Mouse (Mus musculus): ENCODE measurements at regions not wholly inside any gene's neighbourhood (a gene's known extent, or its start where the extent isn't known, plus 50 kb on each side); places are given as distances from the start of the nearest gene placed in this dataset.
"Not testable (repeated sequence)": the region's sequence is repeated elsewhere in the genome, so short reads cannot be mapped to it uniquely, and the experiment has no call there.

- whole genome bisulfite sequencing: 59% methylated on average over 2 of the region's 2 CpGs
- ATAC-seq (replicated peaks; ENCODE audit: low FRiP score, low read depth): not testable (repeated sequence)
These were observed 169.3 kb downstream of the Qk start for GRCm38 (mm10) chr17:10150403-10150689.

DNA sequence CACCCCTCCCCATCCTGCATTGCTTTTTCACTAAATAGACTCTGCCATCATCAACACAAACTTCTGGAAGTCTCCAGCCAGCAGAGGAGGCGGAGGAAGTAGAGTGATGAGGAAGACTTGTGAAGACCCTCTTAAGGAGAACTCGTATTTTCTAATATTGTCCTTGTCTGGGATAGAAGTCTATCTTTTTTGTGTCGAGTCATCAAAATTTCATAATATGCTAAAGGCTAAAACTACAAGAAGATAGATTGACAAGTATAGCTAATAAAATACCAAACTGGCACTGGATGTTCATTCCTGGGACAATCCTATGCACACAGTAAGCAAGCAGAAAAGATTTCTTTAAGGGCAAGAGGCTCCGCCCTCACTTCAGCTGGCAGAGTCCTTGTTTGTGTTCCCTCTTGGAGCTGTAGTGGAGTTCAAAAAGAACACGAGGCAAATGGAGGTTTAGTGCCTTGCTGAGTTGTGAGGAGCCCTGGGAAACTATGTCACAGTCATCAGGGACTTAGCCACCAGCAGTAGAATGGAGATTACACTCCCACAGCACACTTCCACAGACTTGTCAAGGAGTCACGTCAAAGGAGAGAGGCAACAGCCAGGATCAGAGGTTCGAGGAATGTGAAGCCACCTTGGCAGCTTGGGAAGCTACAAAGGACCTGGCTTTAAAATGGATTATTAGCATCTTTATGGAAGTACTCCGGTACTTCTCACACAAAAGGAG, 169.8 kb downstream of the Qk start:
- ATAC-seq (replicated peaks; ENCODE audit: low FRiP score, low read depth): no peak

More at GRCm38 (mm10) chr17:10150403-10150689, 169.3 kb downstream of the Qk start:
- not testable (repeated sequence) for H3K4me3 ChIP-seq (replicated peaks; ENCODE audit: low read depth, low read length); DNase-seq (ENCODE audit: low spot score); H3K36me3 ChIP-seq (ENCODE audit: insufficient read depth, low read length); H3K9ac ChIP-seq (ENCODE audit: low read depth, low read length); H3K27me3 ChIP-seq (ENCODE audit: insufficient read depth, low read length); H3K9me3 ChIP-seq (replicated peaks; ENCODE audit: low read length); H3K4me1 ChIP-seq (replicated peaks; ENCODE audit: insufficient read depth, low read length); H3K27ac ChIP-seq; H3K4me2 ChIP-seq (ENCODE audit: low read length)

DNA sequence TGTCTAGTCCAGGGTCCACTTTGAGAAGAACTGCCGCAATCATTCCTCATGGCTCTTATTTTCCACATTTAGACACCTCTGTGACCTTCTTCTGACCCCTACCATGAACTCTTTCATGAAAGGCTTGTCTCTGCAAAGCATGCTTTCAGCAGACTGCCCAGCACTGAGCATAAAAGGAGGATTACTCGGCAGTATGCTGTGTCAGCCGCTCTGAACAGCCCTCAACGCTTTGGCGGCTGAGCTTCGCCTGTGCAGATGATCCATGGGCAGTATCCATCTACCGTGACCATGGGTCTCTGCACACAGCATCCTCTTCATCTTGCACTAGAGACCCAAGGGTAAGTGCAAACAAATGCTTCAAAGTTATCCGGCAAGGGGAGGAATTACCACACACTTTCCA, 172.5 kb downstream of the Qk start:
- 72% methylated on average over 8 of the region's 8 CpGs for WGBS
- Histone ChIP-seq H3K36me3 (ENCODE audit: insufficient read depth, low read length) (no peaks in the 10 kb centered on the region), H3K9ac (ENCODE audit: low read depth, low read length) (no peak overlapping the region), H3K27ac (no peak overlapping the region), H3K4me3 (replicated peaks; ENCODE audit: low read depth, low read length) (no peak overlapping the region), H3K27me3 (ENCODE audit: insufficient read depth, low read length) (no peaks in the 10 kb centered on the region), H3K4me1 (replicated peaks; ENCODE audit: insufficient read depth, low read length) (no peaks in the 10 kb centered on the region), H3K9me3 (replicated peaks; ENCODE audit: low read length) (no peaks in the 10 kb centered on the region), H3K4me2 (ENCODE audit: low read length) (no peak overlapping the region)
- no peak for DNase-seq (ENCODE audit: low spot score)
- ATAC-seq (replicated peaks; ENCODE audit: low FRiP score, low read depth): no peak
- TF ChIP-seq CTCF (IDR thresholded peaks at IDR 0.05; ENCODE audit: low read depth): no peak

More for the DNA sequence above, 169.8 kb downstream of the Qk start:
- Histone ChIP-seq H3K4me3 (replicated peaks; ENCODE audit: low read depth, low read length) (no peak overlapping the region), H3K4me1 (replicated peaks; ENCODE audit: insufficient read depth, low read length) (no peaks in the 10 kb centered on the region), H3K9ac (ENCODE audit: low read depth, low read length) (no peak overlapping the region), H3K9me3 (replicated peaks; ENCODE audit: low read length) (no peaks in the 10 kb centered on the region), H3K27ac (no peak overlapping the region), H3K27me3 (ENCODE audit: insufficient read depth, low read length) (no peaks in the 10 kb centered on the region), H3K4me2 (ENCODE audit: low read length) (no peak overlapping the region), H3K36me3 (ENCODE audit: insufficient read depth, low read length) (no peaks in the 10 kb centered on the region)
- WGBS: 65% methylated on average over 8 of the region's 8 CpGs
- no peak for DNase-seq (ENCODE audit: low spot score)
- no peak for TF ChIP-seq CTCF (IDR thresholded peaks at IDR 0.05; ENCODE audit: low read depth)

GRCm38 (mm10) chr17:10146576-10146975, 173.1 kb downstream of the Qk start:
- no peak overlapping the region for H3K4me3 ChIP-seq (replicated peaks; ENCODE audit: low read depth, low read length)
- 73% methylated on average over 3 of the region's 3 CpGs for WGBS
- no peaks in the 10 kb centered on the region for H3K27me3 ChIP-seq (ENCODE audit: insufficient read depth, low read length)
- H3K4me1 ChIP-seq (replicated peaks; ENCODE audit: insufficient read depth, low read length): no peaks in the 10 kb centered on the region
- ATAC-seq (replicated peaks; ENCODE audit: low FRiP score, low read depth): no peak
- no peak overlapping the region for H3K9ac ChIP-seq (ENCODE audit: low read depth, low read length)
- H3K4me2 ChIP-seq (ENCODE audit: low read length): no peak overlapping the region
- DNase-seq (ENCODE audit: low spot score): no peak
- H3K9me3 ChIP-seq (replicated peaks; ENCODE audit: low read length): no peaks in the 10 kb centered on the region
- no peaks in the 10 kb centered on the region for H3K36me3 ChIP-seq (ENCODE audit: insufficient read depth, low read length)
- H3K27ac ChIP-seq: no peak overlapping the region
- no peak for TF ChIP-seq CTCF (IDR thresholded peaks at IDR 0.05; ENCODE audit: low read depth)

DNA sequence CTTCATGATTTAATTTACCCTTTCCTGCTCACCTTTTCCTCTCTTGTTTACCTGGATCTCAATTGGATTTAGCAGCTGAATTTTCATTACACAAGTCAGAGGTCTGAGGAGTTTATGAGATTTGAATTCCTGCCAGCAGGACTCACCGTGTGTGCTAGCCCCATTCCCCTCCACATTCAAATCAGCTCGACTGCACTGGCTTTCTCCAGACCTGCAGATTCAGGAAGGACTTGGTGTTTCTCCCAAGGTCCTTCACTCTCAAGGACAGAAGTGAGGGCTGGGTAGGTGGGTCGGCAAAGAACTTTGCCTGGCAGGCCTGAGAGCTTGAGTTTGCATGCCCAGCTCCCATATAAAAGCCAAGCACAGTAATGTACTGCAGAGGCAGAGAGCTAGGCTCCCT, 180.8 kb downstream of the Qk start:
- 23% methylated on average over 3 of the region's 3 CpGs for WGBS
- Histone ChIP-seq H3K9ac (ENCODE audit: low read depth, low read length) (no peak overlapping the region), H3K36me3 (ENCODE audit: insufficient read depth, low read length) (no peaks in the 10 kb centered on the region), H3K27me3 (ENCODE audit: insufficient read depth, low read length) (no peaks in the 10 kb centered on the region), H3K27ac (no peak overlapping the region), H3K9me3 (replicated peaks; ENCODE audit: low read length) (no peaks in the 10 kb centered on the region), H3K4me1 (replicated peaks; ENCODE audit: insufficient read depth, low read length) (no peaks in the 10 kb centered on the region; the same call in 1 of the 2 replicates), H3K4me3 (replicated peaks; ENCODE audit: low read depth, low read length) (no peak overlapping the region), H3K4me2 (ENCODE audit: low read length) (no peak overlapping the region)
- ATAC-seq (replicated peaks; ENCODE audit: low FRiP score, low read depth): no peak
- peak; percentile 20 for DNase-seq (ENCODE audit: low spot score)
- peak; percentile 12; the same call in 1 of the 2 replicates for TF ChIP-seq CTCF (IDR thresholded peaks at IDR 0.05; ENCODE audit: low read depth)

- ATAC-seq (replicated peaks; ENCODE audit: low FRiP score, low read depth) (no peak), DNase-seq (ENCODE audit: low spot score) (no peak)
- Histone ChIP-seq H3K9me3 (replicated peaks; ENCODE audit: low read length) (no peaks in the 10 kb centered on the region), H3K4me3 (replicated peaks; ENCODE audit: low read depth, low read length) (no peak overlapping the region), H3K4me2 (ENCODE audit: low read length) (no peak overlapping the region), H3K27me3 (ENCODE audit: insufficient read depth, low read length) (no peaks in the 10 kb centered on the region), H3K4me1 (replicated peaks; ENCODE audit: insufficient read depth, low read length) (no peaks in the 10 kb centered on the region; the same call in 1 of the 2 replicates), H3K36me3 (ENCODE audit: insufficient read depth, low read length) (no peaks in the 10 kb centered on the region), H3K27ac (no peak overlapping the region), H3K9ac (ENCODE audit: low read depth, low read length) (no peak overlapping the region)
- WGBS: 62% methylated on average over 4 of the region's 4 CpGs
- no peak for TF ChIP-seq CTCF (IDR thresholded peaks at IDR 0.05; ENCODE audit: low read depth)
These were observed 181.3 kb downstream of the Qk start for GRCm38 (mm10) chr17:10138374-10138773.

- Histone ChIP-seq H3K4me2 (ENCODE audit: low read length) (no peak overlapping the region), H3K36me3 (ENCODE audit: insufficient read depth, low read length) (no peaks in the 10 kb centered on the region), H3K4me1 (replicated peaks; ENCODE audit: insufficient read depth, low read length) (no peaks in the 10 kb centered on the region; the same call in 1 of the 2 replicates), H3K9me3 (replicated peaks; ENCODE audit: low read length) (no peaks in the 10 kb centered on the region), H3K4me3 (replicated peaks; ENCODE audit: low read depth, low read length) (no peak overlapping the region), H3K27ac (no peak overlapping the region), H3K27me3 (ENCODE audit: insufficient read depth, low read length) (no peaks in the 10 kb centered on the region), H3K9ac (ENCODE audit: low read depth, low read length) (no peak overlapping the region)
- DNase-seq (ENCODE audit: low spot score): peak; percentile 72
- WGBS: 45% methylated on average over 2 of the region's 2 CpGs
- TF ChIP-seq CTCF (IDR thresholded peaks at IDR 0.05; ENCODE audit: low read depth): no peak
- ATAC-seq (replicated peaks; ENCODE audit: low FRiP score, low read depth): no peak
These were observed 184.5 kb downstream of the Qk start for GRCm38 (mm10) chr17:10135111-10135510.

All from kidney, postnatal 0 days (tissue).